Mouse (Mus musculus): ENCODE measurements around the gene Slc25a11. TPM values are rescaled to one million over a fixed set of nuclear protein-coding genes. Genes with fewer than 3 reads are reported as not detected.

Slc25a11 gene
- total and polyA plus RNA-seq, 2 experiments, result 109 to 118 TPM

- H3K4me3 ChIP-seq (ENCODE audit: insufficient read depth, low read depth, low read length), result peak overlapping the region; percentile 77
- peaks cover 24% of the 10 kb centered on the region for H3K79me2 ChIP-seq (ENCODE audit: control insufficient read depth, insufficient read depth, low read length)
- WGBS, result 2% methylated on average over 28 of the region's 28 CpGs
- H3K9ac ChIP-seq (ENCODE audit: low read depth, low read length), result peak overlapping the region; percentile 90
- peaks cover 29% of the 10 kb centered on the region for H3K4me1 ChIP-seq (ENCODE audit: control insufficient read depth, insufficient read depth, low read length)
- peaks cover 37% of the 10 kb centered on the region for H3K36me3 ChIP-seq (ENCODE audit: control insufficient read depth, insufficient read depth, low read length)
- peak overlapping the region; percentile 98 for H3K27ac ChIP-seq (replicated peaks; ENCODE audit: insufficient read depth, low read depth, low read length)
- TF ChIP-seq POLR2A (IDR thresholded peaks at IDR 0.05; ENCODE audit: extremely low read depth, insufficient read depth, low read length) (no peak), CTCF (IDR thresholded peaks at IDR 0.05; ENCODE audit: low read depth, low read length) (no peak)
- DNase-seq (ENCODE audit: extremely low read depth, low read depth, low spot score), result no peak
- no peaks in the 10 kb centered on the region for H3K27me3 ChIP-seq (ENCODE audit: control insufficient read depth, insufficient read depth, low read length)
Measured at GRCm38 (mm10) chr11:70647716-70648420, 589 bp upstream of the Slc25a11 start.

DNA sequence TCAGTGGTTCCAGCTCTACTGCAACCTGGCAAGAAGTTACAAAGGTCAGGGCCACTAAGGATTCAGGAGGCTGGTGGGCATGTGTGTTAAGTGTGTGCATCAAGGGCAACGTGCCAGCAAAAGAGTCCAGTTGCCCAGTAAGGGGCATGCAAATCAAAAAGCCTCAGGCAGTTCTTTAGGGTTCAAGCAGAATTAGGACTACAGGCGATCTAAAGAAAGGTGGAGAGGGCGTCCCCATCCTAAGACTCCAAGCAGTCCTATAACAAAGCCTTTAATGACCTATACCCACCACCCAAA is 1.1 kb downstream of the Slc25a11 start:
- Histone ChIP-seq H3K79me2 (ENCODE audit: control insufficient read depth, insufficient read depth, low read length) (peaks cover 17% of the 10 kb centered on the region; the same call in 1 of the 2 replicates), H3K36me3 (ENCODE audit: control insufficient read depth, insufficient read depth, low read length) (peaks cover 20% of the 10 kb centered on the region), H3K4me1 (ENCODE audit: control insufficient read depth, insufficient read depth, low read length) (peaks cover 18% of the 10 kb centered on the region), H3K4me3 (ENCODE audit: insufficient read depth, low read depth, low read length) (peak overlapping the region; percentile 93), H3K27me3 (ENCODE audit: control insufficient read depth, insufficient read depth, low read length) (no peaks in the 10 kb centered on the region), H3K9ac (ENCODE audit: low read depth, low read length) (peak overlapping the region; percentile 98), H3K27ac (replicated peaks; ENCODE audit: insufficient read depth, low read depth, low read length) (peak overlapping the region; percentile 93)
- WGBS, result 13% methylated on average over 3 of the region's 3 CpGs
- no peak for TF ChIP-seq CTCF (IDR thresholded peaks at IDR 0.05; ENCODE audit: low read depth, low read length)
- no peak for DNase-seq (ENCODE audit: extremely low read depth, low read depth, low spot score)

GRCm38 (mm10) chr11:70645461-70646258 is 1.6 kb downstream of the Slc25a11 start:
- Histone ChIP-seq H3K9ac (ENCODE audit: low read depth, low read length) (peak overlapping the region; percentile 98), H3K27ac (replicated peaks; ENCODE audit: insufficient read depth, low read depth, low read length) (no peak overlapping the region), H3K4me3 (ENCODE audit: insufficient read depth, low read depth, low read length) (peak overlapping the region; percentile 93), H3K36me3 (ENCODE audit: control insufficient read depth, insufficient read depth, low read length) (peaks cover 16% of the 10 kb centered on the region; the same call in 1 of the 2 replicates), H3K4me1 (ENCODE audit: control insufficient read depth, insufficient read depth, low read length) (peaks cover 18% of the 10 kb centered on the region), H3K79me2 (ENCODE audit: control insufficient read depth, insufficient read depth, low read length) (peaks cover 17% of the 10 kb centered on the region; the same call in 1 of the 2 replicates), H3K27me3 (ENCODE audit: control insufficient read depth, insufficient read depth, low read length) (no peaks in the 10 kb centered on the region)
- TF ChIP-seq CTCF (IDR thresholded peaks at IDR 0.05; ENCODE audit: low read depth, low read length) (no peak), POLR2A (IDR thresholded peaks at IDR 0.05; ENCODE audit: extremely low read depth, insufficient read depth, low read length) (no peak)
- WGBS, result 77% methylated on average over 12 of the region's 12 CpGs
- DNase-seq (ENCODE audit: extremely low read depth, low read depth, low spot score), result no peak

- Histone ChIP-seq H3K9ac (ENCODE audit: low read depth, low read length) (no peak overlapping the region), H3K27me3 (ENCODE audit: control insufficient read depth, insufficient read depth, low read length) (no peaks in the 10 kb centered on the region), H3K79me2 (ENCODE audit: control insufficient read depth, insufficient read depth, low read length) (peaks cover 17% of the 10 kb centered on the region; the same call in 1 of the 2 replicates), H3K4me3 (ENCODE audit: insufficient read depth, low read depth, low read length) (no peak overlapping the region), H3K27ac (replicated peaks; ENCODE audit: insufficient read depth, low read depth, low read length) (no peak overlapping the region), H3K36me3 (ENCODE audit: control insufficient read depth, insufficient read depth, low read length) (peaks cover 8% of the 10 kb centered on the region; the same call in 1 of the 2 replicates), H3K4me1 (ENCODE audit: control insufficient read depth, insufficient read depth, low read length) (peaks cover 18% of the 10 kb centered on the region)
- no peak for DNase-seq (ENCODE audit: extremely low read depth, low read depth, low spot score)
- TF ChIP-seq POLR2A (IDR thresholded peaks at IDR 0.05; ENCODE audit: extremely low read depth, insufficient read depth, low read length) (no peak), CTCF (IDR thresholded peaks at IDR 0.05; ENCODE audit: low read depth, low read length) (no peak)
- WGBS, result 91% methylated on average over 8 of the region's 8 CpGs
Measured at GRCm38 (mm10) chr11:70644564-70645103, 2.6 kb downstream of the Slc25a11 start.

GRCm38 (mm10) chr11:70643051-70643450 is 4.2 kb downstream of the Slc25a11 start:
- WGBS, result 81% methylated on average over 6 of the region's 6 CpGs
- Histone ChIP-seq H3K36me3 (ENCODE audit: control insufficient read depth, insufficient read depth, low read length) (peaks cover 2% of the 10 kb centered on the region; the same call in 1 of the 2 replicates), H3K27me3 (ENCODE audit: control insufficient read depth, insufficient read depth, low read length) (no peaks in the 10 kb centered on the region), H3K4me3 (ENCODE audit: insufficient read depth, low read depth, low read length) (no peak overlapping the region), H3K4me1 (ENCODE audit: control insufficient read depth, insufficient read depth, low read length) (peaks cover 8% of the 10 kb centered on the region), H3K9ac (ENCODE audit: low read depth, low read length) (no peak overlapping the region), H3K27ac (replicated peaks; ENCODE audit: insufficient read depth, low read depth, low read length) (no peak overlapping the region), H3K79me2 (ENCODE audit: control insufficient read depth, insufficient read depth, low read length) (peaks cover 10% of the 10 kb centered on the region; the same call in 1 of the 2 replicates)
- DNase-seq (ENCODE audit: extremely low read depth, low read depth, low spot score), result no peak
- no peak for TF ChIP-seq CTCF (IDR thresholded peaks at IDR 0.05; ENCODE audit: low read depth, low read length)
- no peak for TF ChIP-seq POLR2A (IDR thresholded peaks at IDR 0.05; ENCODE audit: extremely low read depth, insufficient read depth, low read length)
